In genomic region chr2:73059550-73060258, GRCm38 (mm10) we compare ENCODE assay signal across 8 mouse cellular contexts.
DNase-seq lines count a peak whose midpoint lies in the region; ATAC-seq and TF ChIP-seq lines count a peak whose summit lies in the region.

No protein-coding gene starts in this region.

- H3K4me3 ChIP-seq in neural tube, embryonic 15.5 days (replicated peaks): no peak overlapping the region
- H3K4me3 ChIP-seq in small intestine, adult 2 months (ENCODE audit: low read depth, low read length): no peak overlapping the region

- no peaks in the 10 kb centered on the region for H3K9me3 ChIP-seq in neural tube, embryonic 15.5 days (replicated peaks)

- WGBS in neural tube, embryonic 15.5 days: 43% methylated on average over 12 of the region's 12 CpGs
- WGBS in small intestine, adult 2 months: 15% methylated on average over 12 of the region's 12 CpGs

- peak; percentile 25 to 75 for DNase-seq in adrenal gland, adult (ENCODE audit: inconsistent age in 2 of 2, low spot score in 1 of 2)
- DNase-seq in adrenal gland, adult 8-10 months: no peak
- peak; percentile 32 for DNase-seq in neural tube, embryonic 10.5 days (ENCODE audit: extremely low spot score, low spot score)
- DNase-seq in kidney, postnatal 10 days: peak; percentile 57
- DNase-seq in layer of hippocampus, adult 9-10 months (ENCODE audit: low spot score): no peak

- no peaks in the 10 kb centered on the region for H3K36me3 ChIP-seq in neural tube, embryonic 15.5 days
- H3K36me3 ChIP-seq in small intestine, adult 2 months (ENCODE audit: control insufficient read depth, insufficient read depth, low read length): no peaks in the 10 kb centered on the region

- no peaks in the 10 kb centered on the region for H3K27me3 ChIP-seq in neural tube, embryonic 15.5 days (replicated peaks)
- H3K27me3 ChIP-seq in small intestine, adult 2 months (ENCODE audit: control insufficient read depth, insufficient read depth, low read length): no peaks in the 10 kb centered on the region

- H3K9ac ChIP-seq in neural tube, embryonic 15.5 days (replicated peaks): no peak overlapping the region

- TF ChIP-seq POLR2A in small intestine, adult 2 months (IDR thresholded peaks at IDR 0.05; ENCODE audit: low read depth, low read length): no peak

- no peaks in the 10 kb centered on the region for H3K4me1 ChIP-seq in neural tube, embryonic 15.5 days
- H3K4me1 ChIP-seq in small intestine, adult 2 months (ENCODE audit: control insufficient read depth, insufficient read depth, insufficient read length, low read length): peaks cover 19% of the 10 kb centered on the region

- ATAC-seq in neural tube, embryonic 15.5 days (ENCODE audit: low FRiP score): no peak
- peak; percentile 42; the same call in 1 of the 2 replicates for ATAC-seq in common myeloid progenitor, adult 5-6 weeks (replicated peaks; ENCODE audit: low read depth, poor library complexity, severe bottlenecking)

- TF ChIP-seq CTCF in small intestine, adult 2 months (IDR thresholded peaks at IDR 0.05; ENCODE audit: extremely low read depth, insufficient read length, insufficient replicate concordance, low read depth, low read length): peak; percentile 52; the same call in 1 of the 2 replicates

- no peak overlapping the region for H3K27ac ChIP-seq in neural tube, embryonic 15.5 days (replicated peaks)
- peak overlapping the region; percentile 25; the same call in 1 of the 2 replicates for H3K27ac ChIP-seq in small intestine, adult 2 months (ENCODE audit: insufficient read depth, low read depth, low read length)

- no peak overlapping the region for H3K4me2 ChIP-seq in neural tube, embryonic 15.5 days

Comparison
In these comparisons a context has a peak if more than half of its experiments do, and no peak if none do; other contexts are left out.
1. DNase-seq: peak in adrenal gland, adult (2 of 2), neural tube, embryonic 10.5 days (single experiment) and kidney, postnatal 10 days (single experiment); none in adrenal gland, adult 8-10 months (single experiment) and layer of hippocampus, adult 9-10 months (single experiment).